Mouse (Mus musculus): ENCODE results near the gene Dcaf11.

Gene Dcaf11

DNA sequence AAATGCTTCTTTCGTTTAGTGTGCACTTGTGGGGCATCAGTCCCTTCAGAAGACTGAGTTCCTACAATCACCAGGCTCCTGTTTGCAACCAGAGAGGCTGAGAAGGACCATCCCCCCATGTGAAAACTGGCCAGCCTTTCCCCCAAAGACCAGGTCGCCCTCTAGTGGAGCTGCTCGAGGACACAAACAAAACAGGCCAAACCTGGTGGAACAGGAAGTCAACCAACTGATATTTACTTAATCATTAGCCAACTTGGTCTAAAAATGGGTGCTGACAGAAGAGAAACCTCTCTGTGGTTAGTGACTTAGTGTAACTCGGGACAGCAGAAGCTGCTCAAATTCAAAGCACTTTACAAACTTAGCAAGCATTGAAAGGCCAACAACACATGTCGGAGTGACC lies 2.8 kb upstream of the Dcaf11 start:
- peak; percentile 86 for DNase-seq (ENCODE audit: low spot score)

DNA sequence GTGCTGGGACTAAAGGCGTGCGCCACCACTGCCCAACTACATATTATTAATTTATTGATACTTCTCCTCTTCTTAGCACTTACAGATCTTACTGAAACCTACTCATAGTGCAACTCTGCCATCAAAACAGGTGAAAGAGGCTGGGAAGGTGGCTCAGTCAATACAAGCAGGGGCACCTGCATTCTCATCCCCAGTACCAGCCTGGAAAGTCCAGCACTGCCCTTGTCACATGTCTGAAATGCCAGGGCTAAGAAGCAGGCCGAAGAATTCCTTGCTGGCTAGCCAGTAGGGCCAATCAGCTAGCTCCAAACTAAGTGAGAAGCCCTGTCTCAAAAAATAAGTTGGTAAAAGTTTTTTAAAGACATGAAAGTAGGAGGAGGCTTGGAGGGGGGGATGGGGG lies 2.2 kb upstream of the Dcaf11 start:
- DNase-seq (ENCODE audit: low spot score): no peak

DNA sequence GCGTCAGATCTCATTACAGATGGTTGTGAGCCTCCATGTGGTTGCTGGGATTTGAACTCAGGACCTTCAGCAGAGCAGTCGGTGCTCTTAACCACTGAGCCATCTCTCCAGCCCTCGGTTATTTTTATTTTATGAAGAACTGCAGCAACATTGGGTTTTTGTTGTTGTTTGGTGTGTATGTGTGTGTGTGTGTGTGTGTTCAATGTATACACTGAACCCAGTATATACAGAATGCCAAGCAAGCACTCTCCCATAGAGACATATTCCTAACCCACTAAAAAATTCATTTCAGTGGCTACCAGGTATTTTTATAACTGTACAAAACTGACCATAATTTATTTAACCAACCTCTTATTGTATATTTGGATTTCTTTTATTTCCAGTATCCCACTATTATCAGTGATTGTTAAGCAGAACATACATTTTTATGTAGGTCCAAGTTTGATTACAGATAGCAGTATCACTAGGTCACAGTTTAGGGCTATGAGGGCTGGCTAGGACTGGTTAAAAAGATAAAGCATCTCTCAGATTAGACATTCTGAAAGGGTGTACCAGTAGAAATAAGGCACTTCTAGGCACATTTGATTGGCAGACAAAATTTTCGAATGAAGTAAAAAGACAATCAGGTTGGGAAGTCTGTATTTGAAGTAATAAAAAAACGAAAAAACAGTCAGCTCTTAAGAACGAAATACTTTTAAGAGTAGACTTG lies 912 bp upstream of the Dcaf11 start:
- DNase-seq (ENCODE audit: low spot score): no peak

DNA sequence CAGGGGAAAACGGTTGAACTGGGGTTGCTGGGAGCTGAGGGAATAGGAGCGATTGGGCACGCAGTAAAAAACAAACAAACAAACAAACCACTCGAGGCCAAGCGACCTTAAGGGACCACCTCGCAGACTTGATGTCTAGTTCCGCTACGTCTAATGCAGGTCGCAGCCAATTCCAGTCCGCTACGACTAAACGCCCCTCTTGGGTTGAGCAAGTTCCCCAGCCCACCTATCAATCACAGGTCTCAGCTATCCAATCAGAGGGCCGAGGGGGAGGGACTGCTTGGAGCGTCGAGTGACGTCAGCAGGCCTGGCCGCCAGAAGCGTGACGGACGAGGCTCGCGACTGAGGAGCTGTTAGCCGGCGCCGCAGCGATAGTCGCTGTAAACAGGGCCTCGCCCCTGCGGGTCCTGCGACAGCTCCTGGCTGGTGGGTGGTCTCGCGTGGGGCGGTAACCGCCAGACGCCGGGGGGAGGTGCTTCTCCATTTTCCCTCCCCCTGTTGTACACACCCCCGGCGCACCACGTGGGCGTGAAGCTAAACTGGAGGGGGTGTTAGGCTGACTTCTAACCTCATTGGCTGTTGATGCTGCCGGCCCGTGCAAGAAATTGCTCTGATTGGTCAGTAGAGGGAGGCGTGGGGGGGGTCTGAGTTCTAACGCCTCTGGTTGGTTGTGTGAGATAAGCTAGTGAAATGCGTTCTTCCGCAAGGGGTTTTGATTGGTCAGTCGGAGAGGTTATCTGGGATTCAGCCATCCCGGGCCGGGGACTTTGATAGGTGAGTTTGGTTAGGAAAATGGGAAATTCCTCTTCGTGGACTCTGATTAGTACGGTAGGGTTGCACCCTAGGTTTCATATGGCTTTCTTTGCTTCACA lies 632 bp downstream of the Dcaf11 start, which contains the start of gene A730061H03Rik:
A730061H03Rik (minus strand) TSS at position 205 of the 872 bp plus-strand sequence.
- DNase-seq (ENCODE audit: low spot score): peak; percentile 94

DNA sequence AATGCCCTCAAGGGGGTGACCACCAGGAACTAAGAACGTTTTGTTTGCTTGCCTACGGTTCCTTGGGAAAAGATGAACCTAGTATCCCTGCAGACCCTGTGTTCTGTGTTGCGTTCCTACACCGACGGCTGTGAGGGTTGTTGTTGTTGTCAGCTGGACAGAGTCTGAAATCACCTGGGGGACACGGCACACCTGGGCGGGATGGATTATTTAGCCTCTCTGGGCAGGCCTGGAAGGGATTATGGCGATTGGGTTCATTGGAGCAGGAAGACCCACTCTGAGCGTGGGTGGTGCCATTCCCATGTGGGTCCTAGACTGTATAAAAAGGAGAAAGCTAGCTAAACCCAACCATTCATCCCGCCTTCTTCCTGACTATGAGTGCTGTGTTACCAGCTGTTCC lies 2.1 kb downstream of the Dcaf11 start:
- no peak for DNase-seq (ENCODE audit: low spot score)

DNA sequence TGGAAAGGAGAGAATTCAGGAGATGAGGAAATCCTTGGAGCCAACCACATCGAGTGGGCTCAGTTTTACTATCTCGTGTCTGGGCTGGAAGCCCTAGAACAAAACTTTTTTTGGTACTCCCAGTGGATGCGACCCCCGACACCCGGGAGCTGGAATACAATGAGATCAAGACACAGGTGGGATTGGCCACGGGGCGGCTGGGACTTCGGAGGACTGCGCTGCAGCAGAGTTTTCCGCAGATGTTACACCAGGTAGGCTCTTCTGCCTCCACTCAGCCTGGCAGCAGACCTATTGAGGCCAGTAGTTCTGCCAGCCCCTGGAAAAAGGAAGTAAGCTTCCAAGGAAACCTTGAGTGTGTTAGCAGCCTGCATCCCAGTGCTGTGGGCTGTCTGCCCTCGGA lies 3.4 kb downstream of the Dcaf11 start:
- no peak for DNase-seq (ENCODE audit: low spot score)

DNA sequence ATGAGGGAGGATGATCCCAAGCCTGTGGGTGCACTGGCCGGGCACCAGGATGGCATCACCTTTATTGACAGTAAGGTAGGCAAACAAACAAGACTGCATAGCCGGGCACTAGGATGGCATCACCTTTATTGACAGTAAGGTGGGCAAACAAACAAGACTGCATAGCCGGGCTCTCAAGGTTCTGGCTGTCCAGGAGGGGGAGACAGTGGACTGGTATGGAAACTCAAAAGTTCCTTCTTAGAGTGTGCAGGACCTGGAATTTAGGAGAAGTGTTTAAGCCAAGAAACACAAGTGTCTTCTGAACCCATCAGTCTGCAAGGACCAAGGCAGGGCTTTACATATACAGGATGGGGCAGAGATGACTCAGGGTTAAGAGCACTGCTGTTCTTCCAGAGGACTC lies 5.9 kb downstream of the Dcaf11 start:
- DNase-seq (ENCODE audit: low spot score): no peak

DNA sequence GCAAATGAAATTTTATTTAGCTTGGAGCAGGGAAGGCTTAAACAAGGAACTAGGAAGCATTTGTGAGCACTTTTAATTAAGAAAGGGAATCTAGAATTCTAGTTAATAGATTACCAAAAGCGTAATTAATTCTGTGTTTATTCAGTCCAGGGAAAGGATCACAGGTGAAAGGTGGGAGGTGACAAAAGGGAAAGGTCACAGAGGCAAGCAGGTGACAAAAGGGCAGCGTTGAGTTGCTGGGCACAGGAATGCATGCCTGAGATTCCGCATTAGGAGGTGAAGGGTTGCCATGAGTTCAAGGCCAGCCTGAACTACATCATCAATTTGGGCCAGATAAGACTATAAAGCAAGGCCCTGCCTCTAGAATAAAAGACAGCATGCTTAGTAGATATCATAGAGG lies 7.7 kb downstream of the Dcaf11 start:
- DNase-seq (ENCODE audit: low spot score): no peak

DNA sequence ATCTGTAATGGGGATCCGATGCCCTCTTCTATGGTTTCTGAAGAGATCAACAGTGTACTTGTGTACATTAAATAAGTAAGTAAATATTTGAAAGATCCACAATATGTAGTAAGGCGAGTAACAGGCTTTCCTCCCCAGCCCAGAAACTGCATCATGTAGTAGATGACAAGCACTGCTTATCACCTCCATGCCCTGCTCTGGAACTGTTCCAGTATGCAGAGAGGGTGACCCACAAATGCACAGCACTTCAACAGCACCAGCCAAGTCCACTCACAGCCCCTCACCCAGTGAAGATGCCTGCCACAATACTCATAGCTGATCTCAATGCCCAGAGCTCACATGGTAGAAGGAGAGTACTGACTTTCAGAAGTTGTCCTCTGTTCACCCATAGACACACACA lies 10.8 kb downstream of the Dcaf11 start:
- DNase-seq (ENCODE audit: low spot score): no peak

DNA sequence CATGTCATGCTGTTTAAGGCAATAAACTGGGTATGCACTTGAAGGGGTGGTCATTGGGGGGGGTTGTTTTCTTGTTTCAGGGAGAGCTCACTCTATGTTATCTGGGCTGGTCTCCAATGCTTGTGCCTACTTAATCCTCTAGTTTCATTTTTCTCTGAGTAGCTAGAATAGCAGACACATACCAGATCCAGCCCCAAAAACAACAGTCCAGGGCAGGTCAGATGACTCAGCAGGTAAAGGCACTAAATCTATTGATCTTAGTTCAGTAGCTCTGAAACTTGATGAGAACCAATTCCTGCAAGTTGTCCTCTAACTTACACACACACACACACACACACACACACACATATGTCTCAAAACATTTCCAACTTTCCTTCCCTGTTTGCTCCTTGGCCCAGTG lies 12.0 kb downstream of the Dcaf11 start:
- no peak for DNase-seq (ENCODE audit: low spot score)

DNA sequence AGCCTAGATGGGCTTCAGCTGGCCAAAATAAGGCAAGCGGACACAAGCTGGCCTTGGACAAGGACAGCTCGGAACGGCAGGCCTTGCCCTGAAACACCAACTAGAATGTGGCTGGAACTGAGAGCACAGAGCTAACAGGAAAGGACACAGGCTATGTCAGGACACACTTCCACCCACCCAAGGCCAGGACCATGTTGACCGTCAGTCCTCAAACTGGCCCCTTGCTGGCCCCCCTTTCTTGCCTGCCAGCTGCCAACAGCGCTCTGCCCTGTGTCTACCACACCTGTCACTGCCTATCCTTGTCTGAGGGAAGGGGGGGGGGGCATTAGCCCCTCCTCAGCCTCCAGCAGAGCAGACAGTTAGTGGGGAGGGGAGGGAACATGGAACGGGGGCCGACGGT lies 15.5 kb downstream of the Dcaf11 start, which contains the start of gene Fitm1:
Fitm1 (plus strand) TSS at position 316 of the 400 bp plus-strand sequence.
- DNase-seq (ENCODE audit: low spot score): no peak

DNA sequence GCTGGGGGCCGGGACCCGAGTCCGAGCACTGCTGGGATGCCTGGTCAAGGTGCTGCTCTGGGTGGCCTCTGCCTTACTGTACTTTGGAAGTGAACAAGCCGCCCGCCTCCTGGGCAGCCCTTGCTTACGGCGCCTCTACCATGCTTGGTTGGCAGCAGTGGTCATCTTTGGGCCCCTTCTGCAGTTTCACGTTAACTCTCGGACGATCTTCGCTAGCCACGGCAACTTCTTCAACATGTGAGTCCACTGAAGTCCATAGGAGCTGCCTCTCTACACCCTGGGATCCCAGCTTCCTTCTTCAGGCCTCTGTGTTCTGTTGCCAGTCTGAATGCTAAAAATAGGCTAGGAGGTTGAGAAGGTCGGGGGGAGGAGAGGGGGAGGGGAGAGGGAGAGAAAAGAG lies 15.9 kb downstream of the Dcaf11 start:
- DNase-seq (ENCODE audit: low spot score): no peak

DNA sequence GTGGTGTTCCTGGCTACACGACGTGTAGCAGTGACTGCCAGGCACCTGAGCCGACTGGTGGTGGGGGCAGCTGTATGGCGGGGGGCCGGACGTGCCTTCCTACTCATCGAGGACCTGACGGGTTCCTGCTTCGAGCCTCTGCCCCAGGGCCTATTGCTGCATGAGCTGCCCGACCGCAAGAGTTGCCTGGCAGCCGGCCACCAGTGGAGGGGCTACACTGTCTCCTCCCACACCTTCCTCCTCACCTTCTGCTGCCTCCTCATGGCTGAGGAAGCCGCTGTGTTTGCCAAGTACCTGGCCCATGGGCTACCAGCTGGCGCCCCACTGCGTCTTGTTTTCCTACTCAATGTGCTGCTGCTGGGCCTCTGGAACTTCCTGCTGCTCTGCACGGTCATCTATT lies 16.6 kb downstream of the Dcaf11 start:
- DNase-seq (ENCODE audit: low spot score): no peak

DNA sequence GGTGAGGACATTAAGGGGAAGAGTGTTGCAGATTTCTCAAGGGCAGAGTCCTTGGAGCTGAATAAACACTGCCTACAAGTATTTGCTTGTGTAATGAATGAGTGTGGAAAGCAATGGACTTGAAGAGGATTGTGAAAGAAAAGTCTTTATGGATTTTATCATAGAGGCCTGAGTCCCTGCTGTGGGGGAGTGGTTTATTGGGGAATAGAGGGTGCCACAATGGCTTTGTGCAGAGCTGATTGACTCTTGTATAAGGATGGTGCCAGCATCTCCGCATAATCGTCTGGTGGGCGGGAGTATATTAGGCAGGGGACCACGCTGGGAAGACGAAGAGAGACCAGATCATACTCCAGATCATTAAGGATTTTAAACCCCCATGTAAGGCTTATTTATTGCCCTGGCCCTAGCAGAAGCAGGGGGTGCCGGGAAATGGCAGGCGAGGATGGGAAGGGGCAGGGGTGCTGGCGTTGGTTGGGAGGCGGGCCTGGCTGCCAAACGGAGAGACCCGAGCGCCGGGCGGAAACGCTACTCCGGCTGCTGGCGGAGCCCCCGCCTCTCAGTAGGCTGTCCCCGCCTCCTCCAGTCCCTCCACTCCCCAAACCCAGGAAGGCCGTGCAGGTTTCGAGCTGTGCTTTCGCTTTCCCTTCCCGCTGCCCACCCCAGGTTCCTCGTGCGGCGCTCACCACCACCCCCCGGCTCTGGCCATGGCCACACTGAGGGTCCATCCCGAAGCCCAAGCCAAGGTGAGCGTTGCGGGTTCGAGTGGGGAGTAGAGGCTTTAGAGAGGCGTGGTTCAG lies 18.3 kb downstream of the Dcaf11 start, which contains the start of gene Psme1:
Psme1 (plus strand) TSS at position 253 of the 797 bp plus-strand sequence.
- DNase-seq (ENCODE audit: low spot score): peak; percentile 60

DNA sequence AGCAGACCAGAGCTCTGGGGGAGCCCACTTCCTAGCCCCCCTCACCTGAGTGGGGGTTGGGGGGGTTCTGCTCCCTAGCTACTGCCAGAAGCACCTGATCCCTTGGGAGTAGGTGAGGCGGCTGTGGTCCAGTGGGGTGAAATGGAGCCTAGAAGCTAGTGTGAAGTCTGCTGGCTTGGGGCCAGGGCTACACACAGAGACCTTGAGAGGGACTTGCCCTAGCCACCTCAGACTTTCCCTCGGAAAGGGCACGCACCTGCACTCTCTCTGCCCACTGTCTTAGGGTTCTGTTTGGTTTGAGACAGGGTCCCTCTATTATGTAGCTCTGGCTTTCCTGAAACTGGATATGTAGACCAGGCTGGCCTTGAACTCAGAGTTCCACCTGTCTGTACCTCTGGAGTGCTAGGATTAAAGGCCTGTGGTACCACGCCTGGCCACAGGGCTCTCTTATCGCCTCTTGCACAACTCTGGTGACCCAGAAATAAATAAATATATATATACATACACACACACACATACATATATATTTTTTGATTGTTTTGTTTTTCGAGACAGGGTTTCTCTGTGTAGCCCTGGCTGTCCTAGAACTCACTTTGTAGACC lies 19.0 kb downstream of the Dcaf11 start:
- DNase-seq (ENCODE audit: low spot score): peak; percentile 48

DNA sequence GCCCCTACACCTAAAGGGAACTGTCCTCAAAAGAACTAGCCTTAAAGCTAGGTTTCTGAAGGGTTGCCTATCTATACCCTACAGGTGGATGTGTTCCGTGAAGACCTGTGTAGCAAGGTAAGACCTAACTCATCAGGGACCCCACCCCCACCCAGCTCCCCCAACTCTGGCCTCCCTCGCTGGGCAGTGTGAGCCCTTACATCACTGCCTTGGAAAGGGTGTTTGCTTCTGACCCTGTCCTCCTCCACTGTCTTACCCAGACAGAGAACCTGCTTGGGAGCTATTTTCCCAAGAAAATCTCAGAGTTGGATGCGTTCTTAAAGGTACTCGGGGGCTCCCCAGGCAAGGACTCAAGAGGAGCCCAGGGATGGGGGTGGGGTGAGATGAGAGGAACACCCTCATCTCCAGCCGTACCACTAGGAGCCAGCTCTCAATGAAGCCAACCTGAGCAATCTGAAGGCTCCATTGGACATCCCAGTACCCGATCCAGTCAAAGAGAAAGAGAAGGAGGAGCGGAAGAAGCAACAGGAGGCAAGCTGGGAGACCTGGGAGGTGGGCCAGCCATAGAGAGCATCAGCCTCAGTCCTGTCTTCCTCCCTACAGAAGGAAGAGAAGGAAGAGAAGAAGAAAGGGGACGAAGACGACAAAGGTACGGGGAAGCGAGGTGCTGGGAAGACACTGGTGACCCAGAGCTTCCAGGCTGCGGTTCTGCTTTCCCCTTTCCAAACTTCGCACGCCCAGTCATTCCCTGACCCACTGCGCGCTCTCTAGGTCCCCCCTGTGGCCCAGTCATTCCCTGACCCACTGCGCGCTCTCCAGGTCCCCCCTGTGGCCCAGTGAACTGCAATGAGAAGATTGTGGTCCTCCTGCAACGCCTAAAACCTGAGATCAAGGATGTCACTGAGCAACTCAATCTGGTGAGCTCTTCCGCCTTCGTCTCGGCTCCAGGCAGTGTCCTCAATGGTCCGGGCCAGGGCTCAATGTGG lies 20.0 kb downstream of the Dcaf11 start:
- DNase-seq (ENCODE audit: low spot score): no peak

DNA sequence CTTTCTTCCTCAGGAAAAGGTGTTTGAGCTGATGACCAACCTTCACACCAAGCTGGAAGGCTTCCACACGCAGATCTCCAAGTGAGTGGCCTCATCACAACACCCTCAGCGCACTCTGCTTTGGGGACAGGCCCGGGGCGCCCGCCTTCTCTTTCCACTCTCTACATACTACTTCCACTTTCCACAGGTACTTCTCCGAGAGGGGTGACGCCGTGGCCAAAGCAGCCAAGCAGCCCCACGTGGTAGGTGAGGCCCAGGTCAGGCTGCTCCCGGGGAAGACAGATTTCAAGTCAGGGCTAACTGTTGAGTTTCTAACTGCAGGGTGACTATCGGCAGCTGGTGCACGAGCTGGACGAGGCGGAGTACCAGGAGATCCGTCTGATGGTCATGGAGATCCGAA lies 20.9 kb downstream of the Dcaf11 start:
- no peak for DNase-seq (ENCODE audit: low spot score)

DNA sequence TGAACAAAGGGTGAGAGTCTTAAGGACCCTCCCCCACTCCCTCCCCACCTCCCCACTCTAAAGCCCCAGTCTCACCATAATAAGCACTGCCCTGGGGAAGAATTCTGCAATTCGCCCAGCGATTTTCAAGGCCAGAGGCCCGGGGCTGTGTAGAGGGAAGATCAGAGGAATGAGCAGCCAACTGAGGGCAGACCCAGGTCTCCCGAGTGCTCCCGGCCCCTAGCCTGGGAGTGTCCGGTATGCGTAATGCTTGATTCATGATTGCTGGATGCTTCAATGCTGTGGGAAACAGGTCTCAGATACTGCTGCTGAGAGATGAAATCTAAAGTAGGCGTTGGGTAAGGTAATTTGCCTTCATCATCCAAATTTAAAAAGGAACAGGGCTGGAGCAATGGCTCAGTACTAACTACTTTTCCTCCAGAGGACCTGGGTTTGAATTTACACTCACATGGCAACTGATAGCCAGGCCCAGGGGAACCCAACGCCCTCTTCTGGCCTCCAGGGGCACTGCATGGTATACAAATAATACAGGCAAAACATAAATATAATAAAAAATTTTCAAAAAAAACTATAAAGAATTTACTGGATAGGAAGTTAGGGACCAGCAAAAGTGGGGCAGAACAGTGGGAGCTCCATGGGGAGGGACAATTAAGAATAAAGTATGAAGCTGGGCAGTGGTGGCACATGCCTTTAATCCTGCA lies 22.3 kb downstream of the Dcaf11 start:
- DNase-seq (ENCODE audit: low spot score): no peak

DNA sequence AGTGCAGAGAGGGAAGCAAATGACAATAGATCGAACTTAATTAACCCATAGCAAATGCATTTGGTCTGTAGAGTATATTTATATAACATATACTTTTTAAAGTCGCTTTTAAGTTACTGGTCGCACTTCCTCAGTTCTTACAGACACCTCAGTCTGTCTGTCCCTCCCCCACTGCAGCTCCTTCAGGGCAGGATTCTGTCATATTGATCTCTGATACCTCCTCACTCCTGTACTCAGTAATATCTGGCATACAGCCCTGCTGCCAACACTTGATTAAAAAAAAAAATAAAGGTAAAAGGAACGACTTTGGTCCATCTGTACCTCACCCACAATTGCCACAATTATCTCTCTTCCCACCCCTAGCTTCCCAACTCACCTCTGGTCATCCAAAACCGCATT lies 24.5 kb downstream of the Dcaf11 start:
- no peak for DNase-seq (ENCODE audit: low spot score)

All from urinary bladder, postnatal 25 days (tissue).